Mouse (Mus musculus): ENCODE results near the gene Lyrm2. TPM values are rescaled to one million over a fixed set of nuclear protein-coding genes. Genes with fewer than 3 reads are reported as not detected.
A peak's percentile ranks its signal among the peaks of the same experiment; 100 is the strongest.

Gene Lyrm2
- total and polyA plus RNA-seq, 2 experiments from 2014 or later, result 70.8 to 146 TPM

DNA sequence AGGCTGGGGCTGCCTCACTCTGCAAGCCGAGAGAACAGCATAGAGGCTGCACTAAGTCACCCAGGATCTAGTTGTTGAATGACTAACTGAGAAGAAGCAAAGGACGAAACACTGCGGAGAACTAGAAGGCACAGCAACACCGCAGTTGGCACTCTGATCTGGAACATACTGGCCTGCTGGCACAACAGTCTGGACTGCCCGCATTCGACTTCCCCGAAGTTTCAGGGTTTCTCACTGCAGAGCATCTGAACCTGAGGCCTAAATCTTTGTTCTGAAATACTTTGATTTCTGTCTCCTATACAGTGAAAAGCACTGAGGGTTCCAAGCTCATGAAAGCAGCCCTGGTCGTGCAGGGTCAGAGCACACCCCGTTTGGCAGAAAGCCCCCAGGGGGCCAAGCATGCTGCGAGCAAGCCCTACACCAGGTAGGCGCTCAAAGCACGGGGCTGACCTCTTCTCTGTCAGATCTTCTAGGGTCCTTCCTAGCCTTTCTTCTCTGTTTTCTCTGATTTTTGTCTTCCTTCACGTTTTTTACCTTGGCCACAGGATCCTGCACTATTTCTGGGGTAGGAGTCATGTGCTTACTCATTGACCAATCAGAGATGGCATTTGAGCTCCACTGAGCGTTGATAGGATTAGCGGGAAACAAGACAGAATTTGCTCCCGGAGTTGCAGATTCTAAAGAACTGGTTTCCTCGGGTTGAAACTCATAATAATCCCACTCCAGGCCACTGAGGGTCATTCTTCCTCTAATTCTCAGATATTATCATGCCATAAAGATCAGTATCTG lies 33.6 kb downstream of the Lyrm2 start:
- peak overlapping the region; percentile 62 for H3K4me2 ChIP-seq (ENCODE audit: low read depth, low read length)
- peak; percentile 56 for DNase-seq (ENCODE audit: low spot score)
- H3K4me3 ChIP-seq (ENCODE audit: low read depth, low read length), result peak overlapping the region; percentile 36
- H3K9ac ChIP-seq (replicated peaks; ENCODE audit: low read depth, low read length), result no peak overlapping the region
- H3K27ac ChIP-seq (ENCODE audit: low read depth), result no peak overlapping the region
- H3K4me1 ChIP-seq (ENCODE audit: control insufficient read depth, insufficient read depth), result no peaks in the 10 kb centered on the region
- H3K36me3 ChIP-seq (replicated peaks; ENCODE audit: control insufficient read depth, insufficient read depth, low read length), result no peaks in the 10 kb centered on the region
- 39% methylated on average over 17 of the region's 17 CpGs for WGBS
- no peaks in the 10 kb centered on the region for H3K9me3 ChIP-seq (replicated peaks; ENCODE audit: control insufficient read depth, low read length)
- no peaks in the 10 kb centered on the region for H3K27me3 ChIP-seq (ENCODE audit: control insufficient read depth, insufficient read depth, low read length)
- ATAC-seq (ENCODE audit: insufficient read depth, low read depth), result peak; percentile 73
- TF ChIP-seq CTCF (IDR thresholded peaks at IDR 0.05; ENCODE audit: low read depth) (no peak), EP300 (IDR thresholded peaks at IDR 0.05; ENCODE audit: low read depth) (no peak)

GRCm38 (mm10) chr4:32834541-32834940 lies 34.5 kb downstream of the Lyrm2 start:
- WGBS, result 51% methylated on average over 3 of the region's 3 CpGs
- H3K4me1 ChIP-seq (ENCODE audit: control insufficient read depth, insufficient read depth), result no peaks in the 10 kb centered on the region
- H3K9ac ChIP-seq (replicated peaks; ENCODE audit: low read depth, low read length), result no peak overlapping the region
- ATAC-seq (ENCODE audit: insufficient read depth, low read depth) (no peak), DNase-seq (ENCODE audit: low spot score) (no peak)
- TF ChIP-seq EP300 (IDR thresholded peaks at IDR 0.05; ENCODE audit: low read depth) (no peak), CTCF (IDR thresholded peaks at IDR 0.05; ENCODE audit: low read depth) (no peak)
- H3K4me3 ChIP-seq (ENCODE audit: low read depth, low read length), result no peak overlapping the region
- H3K36me3 ChIP-seq (replicated peaks; ENCODE audit: control insufficient read depth, insufficient read depth, low read length), result no peaks in the 10 kb centered on the region
- peak overlapping the region; percentile 62 for H3K4me2 ChIP-seq (ENCODE audit: low read depth, low read length)
- H3K27ac ChIP-seq (ENCODE audit: low read depth), result no peak overlapping the region
- no peaks in the 10 kb centered on the region for H3K9me3 ChIP-seq (replicated peaks; ENCODE audit: control insufficient read depth, low read length)
- H3K27me3 ChIP-seq (ENCODE audit: control insufficient read depth, insufficient read depth, low read length), result no peaks in the 10 kb centered on the region

DNA sequence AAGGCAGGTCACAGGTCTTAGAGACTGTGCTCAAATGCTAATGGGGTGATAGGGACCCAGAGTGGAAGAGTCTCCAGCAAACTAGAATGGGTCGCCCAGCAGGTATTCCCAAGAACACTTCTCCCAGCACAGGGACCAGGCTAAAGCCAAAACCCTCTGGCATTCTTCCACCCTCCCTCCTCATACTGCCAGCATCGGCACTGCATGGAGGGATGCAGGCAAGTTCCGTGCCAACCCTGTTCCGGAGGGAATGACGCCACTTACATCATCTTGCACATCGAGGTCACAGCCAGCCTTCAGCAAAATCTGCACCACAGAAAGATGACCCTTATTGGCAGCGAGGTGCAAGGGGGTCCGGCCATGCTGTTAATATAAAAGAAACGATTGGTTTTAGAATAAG lies 36.0 kb downstream of the Lyrm2 start:
- Histone ChIP-seq H3K36me3 (replicated peaks; ENCODE audit: control insufficient read depth, insufficient read depth, low read length) (no peaks in the 10 kb centered on the region), H3K27me3 (ENCODE audit: control insufficient read depth, insufficient read depth, low read length) (no peaks in the 10 kb centered on the region), H3K9ac (replicated peaks; ENCODE audit: low read depth, low read length) (no peak overlapping the region), H3K4me3 (ENCODE audit: low read depth, low read length) (no peak overlapping the region), H3K27ac (ENCODE audit: low read depth) (no peak overlapping the region), H3K9me3 (replicated peaks; ENCODE audit: control insufficient read depth, low read length) (no peaks in the 10 kb centered on the region), H3K4me1 (ENCODE audit: control insufficient read depth, insufficient read depth) (no peaks in the 10 kb centered on the region), H3K4me2 (ENCODE audit: low read depth, low read length) (no peak overlapping the region)
- DNase-seq (ENCODE audit: low spot score) (no peak), ATAC-seq (ENCODE audit: insufficient read depth, low read depth) (no peak)
- 83% methylated on average over 9 of the region's 9 CpGs for WGBS
- TF ChIP-seq EP300 (IDR thresholded peaks at IDR 0.05; ENCODE audit: low read depth), result no peak
- TF ChIP-seq CTCF (IDR thresholded peaks at IDR 0.05; ENCODE audit: low read depth), result no peak

- no peak for TF ChIP-seq CTCF (IDR thresholded peaks at IDR 0.05; ENCODE audit: low read depth)
- TF ChIP-seq EP300 (IDR thresholded peaks at IDR 0.05; ENCODE audit: low read depth), result no peak
- Histone ChIP-seq H3K27me3 (ENCODE audit: control insufficient read depth, insufficient read depth, low read length) (no peaks in the 10 kb centered on the region), H3K36me3 (replicated peaks; ENCODE audit: control insufficient read depth, insufficient read depth, low read length) (no peaks in the 10 kb centered on the region), H3K9ac (replicated peaks; ENCODE audit: low read depth, low read length) (no peak overlapping the region), H3K4me1 (ENCODE audit: control insufficient read depth, insufficient read depth) (no peaks in the 10 kb centered on the region), H3K9me3 (replicated peaks; ENCODE audit: control insufficient read depth, low read length) (no peaks in the 10 kb centered on the region), H3K4me3 (ENCODE audit: low read depth, low read length) (no peak overlapping the region), H3K27ac (ENCODE audit: low read depth) (no peak overlapping the region), H3K4me2 (ENCODE audit: low read depth, low read length) (no peak overlapping the region)
- DNase-seq (ENCODE audit: low spot score) (no peak), ATAC-seq (ENCODE audit: insufficient read depth, low read depth) (no peak)
- 82% methylated on average over 3 of the region's 3 CpGs for WGBS
Observed at GRCm38 (mm10) chr4:32838401-32838800, 38.3 kb downstream of the Lyrm2 start.

Other genes with a start within 250 kb of the Lyrm2 start
- gene Gja10, start 197.5 kb upstream of the Lyrm2 start, total RNA-seq (2014; rRNA removed; ENCODE audit: low replicate concordance), result not detected in 2 replicates
- not detected in 2 replicates for gene Gja10, start 197.5 kb upstream of the Lyrm2 start, polyA plus RNA-seq (2015; fragmentation: Nextera tagmentation; extraction: Ambion mirVana)
- 3.0 and 3.4 TPM in 2 replicates for gene Casp8ap2, start 184.8 kb upstream of the Lyrm2 start, total RNA-seq (2014; rRNA removed; ENCODE audit: low replicate concordance)
- 16.4 and 17.0 TPM in 2 replicates for gene Casp8ap2, start 184.8 kb upstream of the Lyrm2 start, polyA plus RNA-seq (2015; fragmentation: Nextera tagmentation; extraction: Ambion mirVana)
- gene Mdn1, start 143.1 kb upstream of the Lyrm2 start, total RNA-seq (2014; rRNA removed; ENCODE audit: low replicate concordance), result 6.8 and 10.2 TPM in 2 replicates
- gene Mdn1, start 143.1 kb upstream of the Lyrm2 start, polyA plus RNA-seq (2015; fragmentation: Nextera tagmentation; extraction: Ambion mirVana), result 3.1 and 3.7 TPM in 2 replicates
- 1.6 and 20.0 TPM in 2 replicates for gene Ankrd6, start 150.6 kb downstream of the Lyrm2 start, total RNA-seq (2014; rRNA removed; ENCODE audit: low replicate concordance)
- 2.3 and 2.4 TPM in 2 replicates for gene Ankrd6, start 150.6 kb downstream of the Lyrm2 start, polyA plus RNA-seq (2015; fragmentation: Nextera tagmentation; extraction: Ambion mirVana)
- gene Rragd, start 182.8 kb downstream of the Lyrm2 start, total RNA-seq (2014; rRNA removed; ENCODE audit: low replicate concordance), result 61.3 and 75.3 TPM in 2 replicates
- 35.4 and 41.1 TPM in 2 replicates for gene Rragd, start 182.8 kb downstream of the Lyrm2 start, polyA plus RNA-seq (2015; fragmentation: Nextera tagmentation; extraction: Ambion mirVana)
- gene Ube2j1, start 231.2 kb downstream of the Lyrm2 start, total RNA-seq (2014; rRNA removed; ENCODE audit: low replicate concordance), result 31.2 and 33.4 TPM in 2 replicates
- 29.9 and 30.9 TPM in 2 replicates for gene Ube2j1, start 231.2 kb downstream of the Lyrm2 start, polyA plus RNA-seq (2015; fragmentation: Nextera tagmentation; extraction: Ambion mirVana)

Data from heart, postnatal 0 days (tissue).